Mouse (Mus musculus) hindbrain, embryonic 11.5 days (tissue): Measurements from ENCODE around the gene Slc25a51. TPM values are rescaled to one million over a fixed set of nuclear protein-coding genes. Genes with fewer than 3 reads are reported as not detected.

ENCODE experiments used
- ATAC-seq: fragments of 200-750 bp; cut with Nextera tagmentation; 2 replicates; pipeline ENCODE4 v1.8.0; 2017; ENCODE audit warnings: mild to moderate bottlenecking, moderate TSS enrichment, moderate library complexity; ENCODE audit not compliant: low FRiP score
- DNase-seq: peaks from one replicate; pipeline ENCODE4 v3.0.0-alpha.2; 2015; ENCODE audit warnings: low spot score
- H3K27ac ChIP-seq: fragments of 300-500 bp; sonication (generic); 2 replicates; pipeline ENCODE4 v1.5.1; 2014; ENCODE audit warnings: mild to moderate bottlenecking, low read depth, low read length
- H3K27me3 ChIP-seq: fragments of 300-500 bp; sonication (generic); 2 replicates; pipeline ENCODE4 v1.6.1; 2014; ENCODE audit warnings: mild to moderate bottlenecking, low read length, moderate library complexity, mixed read lengths; ENCODE audit not compliant: control insufficient read depth, insufficient read depth
- H3K36me3 ChIP-seq: fragments of 300-500 bp; sonication (generic); 2 replicates; pipeline ENCODE4 v1.6.1; 2014; ENCODE audit warnings: mild to moderate bottlenecking, low read length, moderate library complexity, mixed read lengths; ENCODE audit not compliant: control insufficient read depth, insufficient read depth
- H3K4me1 ChIP-seq: fragments of 300-500 bp; sonication (generic); replicated peaks from 2 replicates; pipeline ENCODE4 v1.6.1; 2014; ENCODE audit warnings: low read length, mixed read lengths; ENCODE audit not compliant: control insufficient read depth, insufficient read depth
- H3K4me2 ChIP-seq: fragments of 300-500 bp; sonication (generic); replicated peaks from 2 replicates; pipeline ENCODE4 v1.6.1; 2014; ENCODE audit warnings: mild to moderate bottlenecking, low read depth, low read length
- H3K4me3 ChIP-seq: fragments of 300-500 bp; sonication (generic); 2 replicates; pipeline ENCODE4 v1.5.1; 2014; ENCODE audit warnings: low read depth, low read length
- H3K9ac ChIP-seq: fragments of 300-500 bp; sonication (generic); 2 replicates; pipeline ENCODE4 v1.6.1; 2014; ENCODE audit warnings: low read depth, low read length
- H3K9me3 ChIP-seq: fragments of 300-500 bp; sonication (generic); 2 replicates; pipeline ENCODE4 v1.6.1; 2016; ENCODE audit warnings: low read length; ENCODE audit not compliant: control insufficient read depth
- WGBS: fragments of 180-500 bp; shearing (Covaris S2); extraction: QIAGEN DNeasy Blood & Tissue Kit; methylation state at CpG from one replicate; pipeline ENCODE4 v1.1.7; 2014; 5-methylcytosine and 5-hydroxymethylcytosine counted together
- polyA plus RNA-seq: library from polyadenylated mRNA; unstranded; fragments of >200 nt; fragmentation: Nextera tagmentation; extraction: Ambion mirVana; gene quantifications from 2 replicates; pipeline ENCODE4 v1.2.1, GENCODE M21; 2014

The Slc25a51 gene
- polyA plus RNA-seq, 1 experiment from 2014 or later, result 73.3 TPM

- DNase-seq (no peak), ATAC-seq (no peak)
- H3K27me3 ChIP-seq, result no peaks in the 10 kb centered on the region
- H3K9me3 ChIP-seq, result no peaks in the 10 kb centered on the region
- 80% methylated on average over 4 of the region's 4 CpGs for WGBS
- no peak overlapping the region for H3K4me2 ChIP-seq
- peaks cover 16% of the 10 kb centered on the region for H3K4me1 ChIP-seq
- no peak overlapping the region; the same call in 1 of the 2 replicates for H3K9ac ChIP-seq
- H3K4me3 ChIP-seq, result no peak overlapping the region
- H3K27ac ChIP-seq, result no peak overlapping the region
- no peaks in the 10 kb centered on the region for H3K36me3 ChIP-seq
These were observed 26.1 kb upstream of the Slc25a51 start for GRCm38 (mm10) chr4:45434681-45435080.

GRCm38 (mm10) chr4:45434071-45434470 lies 25.5 kb upstream of the Slc25a51 start:
- no peak overlapping the region for H3K9ac ChIP-seq
- H3K4me3 ChIP-seq, result no peak overlapping the region
- no peak for DNase-seq
- no peaks in the 10 kb centered on the region for H3K9me3 ChIP-seq
- H3K27ac ChIP-seq, result no peak overlapping the region
- H3K36me3 ChIP-seq, result no peaks in the 10 kb centered on the region
- no peaks in the 10 kb centered on the region for H3K27me3 ChIP-seq
- H3K4me1 ChIP-seq, result peaks cover 13% of the 10 kb centered on the region; the same call in 1 of the 2 replicates
- no peak overlapping the region for H3K4me2 ChIP-seq
- WGBS, result 84% methylated on average over 12 of the region's 12 CpGs
- ATAC-seq, result no peak

- ATAC-seq (no peak), DNase-seq (no peak)
- WGBS, result 89% methylated on average over 3 of the region's 3 CpGs
- no peaks in the 10 kb centered on the region for H3K9me3 ChIP-seq
- no peak overlapping the region for H3K9ac ChIP-seq
- H3K36me3 ChIP-seq, result no peaks in the 10 kb centered on the region
- no peaks in the 10 kb centered on the region for H3K27me3 ChIP-seq
- peaks cover 10% of the 10 kb centered on the region; the same call in 1 of the 2 replicates for H3K4me1 ChIP-seq
- no peak overlapping the region for H3K4me2 ChIP-seq
- H3K27ac ChIP-seq, result no peak overlapping the region
- H3K4me3 ChIP-seq, result no peak overlapping the region
These were observed 23.2 kb upstream of the Slc25a51 start for GRCm38 (mm10) chr4:45431806-45432205.

GRCm38 (mm10) chr4:45431316-45431715 lies 22.8 kb upstream of the Slc25a51 start:
- Histone ChIP-seq H3K9me3 (no peaks in the 10 kb centered on the region), H3K27me3 (no peaks in the 10 kb centered on the region), H3K4me3 (no peak overlapping the region), H3K4me1 (peaks cover 10% of the 10 kb centered on the region; the same call in 1 of the 2 replicates), H3K9ac (no peak overlapping the region), H3K36me3 (no peaks in the 10 kb centered on the region), H3K4me2 (no peak overlapping the region), H3K27ac (no peak overlapping the region)
- no peak for DNase-seq
- ATAC-seq, result no peak
- 92% methylated on average over 3 of the region's 3 CpGs for WGBS

GRCm38 (mm10) chr4:45429451-45429850 lies 20.9 kb upstream of the Slc25a51 start:
- 78% methylated on average over 7 of the region's 7 CpGs for WGBS
- Histone ChIP-seq H3K9me3 (no peaks in the 10 kb centered on the region), H3K4me1 (peaks cover 4% of the 10 kb centered on the region; the same call in 1 of the 2 replicates), H3K4me2 (no peak overlapping the region), H3K9ac (no peak overlapping the region), H3K4me3 (no peak overlapping the region), H3K36me3 (no peaks in the 10 kb centered on the region), H3K27me3 (no peaks in the 10 kb centered on the region), H3K27ac (peak overlapping the region; percentile 45; the same call in 1 of the 2 replicates)
- DNase-seq, result no peak
- no peak for ATAC-seq

- Histone ChIP-seq H3K4me2 (no peak overlapping the region), H3K9ac (no peak overlapping the region), H3K27ac (no peak overlapping the region), H3K9me3 (no peaks in the 10 kb centered on the region), H3K4me3 (no peak overlapping the region), H3K4me1 (0 out of 2 replicates have a peak, but pooled peaks cover 2% of the 10 kb centered on the region), H3K27me3 (no peaks in the 10 kb centered on the region), H3K36me3 (no peaks in the 10 kb centered on the region)
- peak; percentile 54 for DNase-seq
- peak; percentile 63 for ATAC-seq
- 48% methylated on average over 13 of the region's 13 CpGs for WGBS
These were observed 18.3 kb upstream of the Slc25a51 start for GRCm38 (mm10) chr4:45426724-45427457.

GRCm38 (mm10) chr4:45423406-45423805 lies 14.8 kb upstream of the Slc25a51 start:
- no peak overlapping the region for H3K4me3 ChIP-seq
- H3K27ac ChIP-seq, result no peak overlapping the region
- H3K4me1 ChIP-seq, result 0 out of 2 replicates have a peak, but pooled peaks cover 2% of the 10 kb centered on the region
- H3K4me2 ChIP-seq, result no peak overlapping the region
- DNase-seq (no peak), ATAC-seq (no peak)
- 15% methylated on average over 8 of the region's 8 CpGs for WGBS
- no peaks in the 10 kb centered on the region for H3K9me3 ChIP-seq
- no peak overlapping the region for H3K9ac ChIP-seq
- no peaks in the 10 kb centered on the region for H3K36me3 ChIP-seq
- H3K27me3 ChIP-seq, result no peaks in the 10 kb centered on the region

GRCm38 (mm10) chr4:45422640-45423039 lies 14.1 kb upstream of the Slc25a51 start:
- Histone ChIP-seq H3K9ac (no peak overlapping the region), H3K4me2 (no peak overlapping the region), H3K36me3 (no peaks in the 10 kb centered on the region), H3K27ac (no peak overlapping the region), H3K4me1 (0 out of 2 replicates have a peak, but pooled peaks cover 2% of the 10 kb centered on the region), H3K4me3 (no peak overlapping the region), H3K9me3 (no peaks in the 10 kb centered on the region), H3K27me3 (no peaks in the 10 kb centered on the region)
- DNase-seq, result no peak
- WGBS, result 87% methylated on average over 10 of the region's 10 CpGs
- ATAC-seq, result no peak
